Mouse (Mus musculus): ENCODE measurements around the gene Ap5s1.

DNA sequence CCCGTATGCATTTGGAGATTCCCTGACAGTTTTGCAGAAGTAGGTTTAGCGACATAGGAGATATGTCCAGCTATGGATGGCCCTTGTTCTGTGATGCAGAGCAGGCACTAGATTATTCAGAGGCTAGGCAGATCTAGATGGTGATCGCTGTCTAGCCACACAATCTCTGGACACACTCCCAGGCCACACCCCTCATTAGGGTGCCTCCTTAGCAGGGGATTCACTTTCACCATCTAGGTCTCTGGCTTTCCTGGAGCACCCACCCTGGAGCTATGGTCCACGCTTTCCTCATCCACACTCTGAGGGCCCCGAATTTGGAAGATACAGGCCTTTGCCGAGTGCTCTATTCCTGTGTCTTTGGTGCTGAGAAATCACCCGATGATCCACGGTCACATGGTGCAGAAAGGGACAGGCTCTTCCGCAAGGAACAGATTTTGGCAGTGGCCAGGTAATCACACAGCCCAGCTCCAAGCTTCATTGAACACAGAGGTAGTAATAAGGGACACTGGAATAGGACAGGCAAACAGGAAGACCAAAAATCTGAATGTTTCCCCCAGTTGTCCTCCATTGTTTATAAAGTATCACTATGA is 4.2 kb downstream of the Ap5s1 start:
- TF ChIP-seq EP300 (IDR thresholded peaks at IDR 0.05; ENCODE audit: low read depth) (no peak), CTCF (IDR thresholded peaks at IDR 0.05; ENCODE audit: low read depth) (no peak)

Measured in liver, postnatal 0 days (tissue).